Mouse (Mus musculus) kidney, postnatal 0 days (tissue): ENCODE data around the gene Tgm3. TPM values are rescaled to one million over a fixed set of nuclear protein-coding genes. Genes with fewer than 3 reads are reported as not detected.

Experiments
- ATAC-seq: fragments of 200-750 bp; cut with Nextera tagmentation; replicated peaks from 2 replicates; pipeline ENCODE4 v1.8.0; 2017; ENCODE audit warnings: low read depth, moderate number of reproducible peaks, moderate TSS enrichment, moderate library complexity; ENCODE audit not compliant: low FRiP score
- DNase-seq: peaks from one replicate; pipeline ENCODE4 v3.0.0-alpha.2; 2016; ENCODE audit warnings: low spot score
- H3K27ac ChIP-seq: fragments of 300-500 bp; sonication (generic); 2 replicates; pipeline ENCODE4 v1.5.1; 2014; ENCODE audit warnings: mild to moderate bottlenecking
- H3K27me3 ChIP-seq: fragments of 300-500 bp; sonication (generic); 2 replicates; pipeline ENCODE4 v1.6.1; 2014; ENCODE audit warnings: low read length, mixed read lengths; ENCODE audit not compliant: insufficient read depth
- H3K36me3 ChIP-seq: fragments of 300-500 bp; sonication (generic); 2 replicates; pipeline ENCODE4 v1.6.1; 2014; ENCODE audit warnings: low read length, mixed read lengths; ENCODE audit not compliant: insufficient read depth
- H3K4me1 ChIP-seq: fragments of 300-500 bp; sonication (generic); replicated peaks from 2 replicates; pipeline ENCODE4 v1.6.1; 2014; ENCODE audit warnings: antibody characterized with exemption, low read length, mixed read lengths; ENCODE audit not compliant: insufficient read depth
- H3K4me2 ChIP-seq: fragments of 300-500 bp; sonication (generic); 2 replicates; pipeline ENCODE4 v1.6.1; 2014; ENCODE audit warnings: mild to moderate bottlenecking, low read length, moderate library complexity, mixed read lengths
- H3K4me3 ChIP-seq: fragments of 300-500 bp; sonication (generic); replicated peaks from 2 replicates; pipeline ENCODE4 v1.5.1; 2014; ENCODE audit warnings: low read depth, low read length
- H3K9ac ChIP-seq: fragments of 300-500 bp; sonication (generic); 2 replicates; pipeline ENCODE4 v1.6.1; 2014; ENCODE audit warnings: low read depth, low read length
- H3K9me3 ChIP-seq: fragments of 300-500 bp; sonication (generic); replicated peaks from 2 replicates; pipeline ENCODE4 v1.6.1; 2016; ENCODE audit warnings: low read length, inconsistent platforms, mixed read lengths
- CTCF ChIP-seq: IDR thresholded peaks from 2 replicates; pipeline ENCODE4 v1.5.1; 2016; ENCODE audit warnings: antibody characterized with exemption, low read depth, mild to moderate bottlenecking, moderate library complexity
- WGBS: fragments of 180-500 bp; shearing (Covaris S2); extraction: QIAGEN DNeasy Blood & Tissue Kit; methylation state at CpG from one replicate; pipeline ENCODE4 v1.1.7; 2014; 5-methylcytosine and 5-hydroxymethylcytosine counted together
- polyA plus RNA-seq: library from polyadenylated mRNA; unstranded; fragments of >200 nt; fragmentation: Nextera tagmentation; extraction: Ambion mirVana; gene quantifications from 2 replicates; pipeline ENCODE4 v1.2.1, GENCODE M21; 2015

Tgm3 gene
- polyA plus RNA-seq, 1 experiment from 2014 or later = not detected

GRCm38 (mm10) chr2:130000601-130001000 lies 11.5 kb upstream of the Tgm3 start:
- Histone ChIP-seq H3K4me2 (no peak overlapping the region), H3K27ac (no peak overlapping the region), H3K4me1 (no peaks in the 10 kb centered on the region), H3K9me3 (no peaks in the 10 kb centered on the region), H3K36me3 (no peaks in the 10 kb centered on the region), H3K9ac (no peak overlapping the region), H3K4me3 (no peak overlapping the region), H3K27me3 (no peaks in the 10 kb centered on the region)
- no peak for ATAC-seq
- TF ChIP-seq CTCF = no peak
- 92% methylated on average over 3 of the region's 3 CpGs for WGBS
- DNase-seq = no peak

GRCm38 (mm10) chr2:130004046-130004445 lies 8.1 kb upstream of the Tgm3 start:
- no peak for TF ChIP-seq CTCF
- H3K27ac ChIP-seq = no peak overlapping the region
- WGBS = 55% methylated on average over 4 of the region's 4 CpGs
- ATAC-seq (no peak), DNase-seq (no peak)
- no peaks in the 10 kb centered on the region for H3K27me3 ChIP-seq
- H3K9ac ChIP-seq = no peak overlapping the region
- H3K4me2 ChIP-seq = no peak overlapping the region
- no peaks in the 10 kb centered on the region for H3K4me1 ChIP-seq
- H3K4me3 ChIP-seq = no peak overlapping the region
- no peaks in the 10 kb centered on the region for H3K9me3 ChIP-seq
- H3K36me3 ChIP-seq = no peaks in the 10 kb centered on the region

GRCm38 (mm10) chr2:130009371-130009770 lies 2.8 kb upstream of the Tgm3 start:
- no peak for ATAC-seq
- no peaks in the 10 kb centered on the region for H3K4me1 ChIP-seq
- no peak for TF ChIP-seq CTCF

GRCm38 (mm10) chr2:130013646-130014045 lies 1.5 kb downstream of the Tgm3 start:
- no peak overlapping the region for H3K4me3 ChIP-seq
- H3K9ac ChIP-seq = no peak overlapping the region
- no peak for ATAC-seq
- DNase-seq = no peak
- no peaks in the 10 kb centered on the region for H3K36me3 ChIP-seq
- no peak overlapping the region for H3K4me2 ChIP-seq
- H3K4me1 ChIP-seq = no peaks in the 10 kb centered on the region
- no peaks in the 10 kb centered on the region for H3K9me3 ChIP-seq
- H3K27ac ChIP-seq = no peak overlapping the region
- TF ChIP-seq CTCF = no peak
- no peaks in the 10 kb centered on the region for H3K27me3 ChIP-seq

More at GRCm38 (mm10) chr2:130009371-130009770, 2.8 kb upstream of the Tgm3 start:
- H3K36me3 ChIP-seq = no peaks in the 10 kb centered on the region
- no peaks in the 10 kb centered on the region for H3K9me3 ChIP-seq
- no peaks in the 10 kb centered on the region for H3K27me3 ChIP-seq
- no peak overlapping the region for H3K4me3 ChIP-seq
- no peak overlapping the region for H3K9ac ChIP-seq
- no peak overlapping the region for H3K27ac ChIP-seq
- DNase-seq = no peak
- WGBS = 80% methylated on average over 2 of the region's 2 CpGs
- no peak overlapping the region for H3K4me2 ChIP-seq

GRCm38 (mm10) chr2:130015196-130015595 lies 3.0 kb downstream of the Tgm3 start:
- H3K9me3 ChIP-seq = no peaks in the 10 kb centered on the region
- no peaks in the 10 kb centered on the region for H3K4me1 ChIP-seq
- no peak for ATAC-seq
- no peaks in the 10 kb centered on the region for H3K36me3 ChIP-seq
- no peak overlapping the region for H3K4me3 ChIP-seq
- WGBS = 54% methylated on average over 2 of the region's 2 CpGs
- H3K27ac ChIP-seq = no peak overlapping the region
- no peak for DNase-seq
- H3K9ac ChIP-seq = no peak overlapping the region
- H3K27me3 ChIP-seq = no peaks in the 10 kb centered on the region
- H3K4me2 ChIP-seq = no peak overlapping the region
- TF ChIP-seq CTCF = no peak

- ATAC-seq (no peak), DNase-seq (no peak)
- H3K9ac ChIP-seq = no peak overlapping the region
- H3K4me1 ChIP-seq = no peaks in the 10 kb centered on the region
- no peak overlapping the region for H3K27ac ChIP-seq
- WGBS = 89% methylated on average over 2 of the region's 2 CpGs
- H3K9me3 ChIP-seq = no peaks in the 10 kb centered on the region
- no peak overlapping the region for H3K4me3 ChIP-seq
- H3K36me3 ChIP-seq = no peaks in the 10 kb centered on the region
- no peaks in the 10 kb centered on the region for H3K27me3 ChIP-seq
- TF ChIP-seq CTCF = no peak
- H3K4me2 ChIP-seq = no peak overlapping the region
These were observed 5.9 kb downstream of the Tgm3 start for GRCm38 (mm10) chr2:130018084-130018483.

GRCm38 (mm10) chr2:130027890-130028289 lies 15.7 kb downstream of the Tgm3 start:
- no peak overlapping the region for H3K4me2 ChIP-seq
- no peak overlapping the region for H3K27ac ChIP-seq

More at GRCm38 (mm10) chr2:130027890-130028289, 15.7 kb downstream of the Tgm3 start:
- no peak for ATAC-seq
- H3K9me3 ChIP-seq = no peaks in the 10 kb centered on the region
- no peaks in the 10 kb centered on the region for H3K27me3 ChIP-seq
- DNase-seq = no peak
- H3K4me1 ChIP-seq = no peaks in the 10 kb centered on the region
- no peaks in the 10 kb centered on the region for H3K36me3 ChIP-seq
- no peak for TF ChIP-seq CTCF
- H3K4me3 ChIP-seq = no peak overlapping the region
- 60% methylated on average over 4 of the region's 4 CpGs for WGBS
- no peak overlapping the region for H3K9ac ChIP-seq
